Mouse (Mus musculus): ENCODE results near the gene Pign.
A peak's percentile ranks its signal among the peaks of the same experiment; 100 is the strongest.

Gene Pign

DNA sequence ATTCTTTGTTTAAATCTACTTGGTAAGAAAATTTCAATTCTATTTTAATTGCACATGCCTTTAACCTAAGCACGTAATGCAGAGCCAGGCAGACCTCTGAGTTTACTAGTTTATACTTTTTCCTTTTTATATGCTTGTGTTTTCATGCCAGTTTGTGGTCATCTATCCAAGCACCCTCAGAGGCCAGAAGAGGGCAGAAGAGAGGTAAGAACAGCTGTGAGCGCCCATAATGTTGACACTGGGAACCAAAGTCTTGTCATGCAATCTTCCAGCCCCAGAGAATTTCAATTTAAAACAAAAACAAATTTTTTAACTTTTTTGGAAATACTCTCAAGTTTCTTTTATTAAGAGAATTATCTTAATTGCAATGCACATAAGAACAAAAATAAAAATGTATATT lies 99.7 kb downstream of the Pign start:
- no peak for DNase-seq (ENCODE audit: low spot score)

DNA sequence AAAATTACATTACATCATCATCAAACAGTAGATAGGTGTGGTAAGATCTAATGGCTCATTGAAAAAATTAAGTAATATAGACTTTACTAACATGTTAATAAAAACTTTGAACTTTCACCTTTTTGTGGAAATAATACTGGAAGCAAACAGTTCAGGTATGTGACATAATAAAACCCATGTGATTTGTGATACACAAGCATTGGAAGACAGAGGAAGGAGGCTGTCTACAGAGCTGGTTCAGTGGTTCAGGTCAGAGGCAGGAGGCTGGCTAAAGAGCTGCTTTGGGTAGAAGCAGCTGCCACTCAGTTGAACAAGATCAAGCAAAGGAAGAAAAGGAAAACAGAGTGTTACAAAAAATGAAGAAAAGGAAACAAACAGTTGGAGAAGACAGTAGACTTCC lies 107.4 kb downstream of the Pign start:
- no peak for DNase-seq (ENCODE audit: low spot score)

DNA sequence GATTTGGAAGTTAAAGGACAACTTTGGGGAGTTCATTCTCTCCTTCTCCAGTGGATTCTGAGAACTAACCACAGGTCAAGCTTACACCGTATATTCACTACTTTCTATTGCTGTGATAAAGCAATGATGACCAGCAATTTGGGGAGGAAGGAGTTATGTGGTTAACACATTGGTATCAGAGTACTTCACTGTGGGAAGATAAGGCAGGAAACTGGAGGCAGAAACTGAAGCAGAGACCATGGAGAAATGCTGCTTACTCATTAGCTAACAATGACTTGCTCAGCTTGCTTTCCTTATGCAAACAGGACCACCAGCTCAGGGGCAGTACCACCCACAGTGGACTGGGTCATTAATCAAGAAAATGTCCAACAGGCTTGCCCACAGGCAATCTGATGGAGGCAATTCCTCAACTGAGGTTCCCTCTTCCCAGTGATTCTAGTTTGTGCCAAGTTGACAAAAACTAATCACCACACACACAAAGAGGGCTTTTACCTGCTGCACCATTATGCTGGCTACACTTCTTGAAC lies 108.2 kb downstream of the Pign start:
- DNase-seq (ENCODE audit: low spot score), result no peak

DNA sequence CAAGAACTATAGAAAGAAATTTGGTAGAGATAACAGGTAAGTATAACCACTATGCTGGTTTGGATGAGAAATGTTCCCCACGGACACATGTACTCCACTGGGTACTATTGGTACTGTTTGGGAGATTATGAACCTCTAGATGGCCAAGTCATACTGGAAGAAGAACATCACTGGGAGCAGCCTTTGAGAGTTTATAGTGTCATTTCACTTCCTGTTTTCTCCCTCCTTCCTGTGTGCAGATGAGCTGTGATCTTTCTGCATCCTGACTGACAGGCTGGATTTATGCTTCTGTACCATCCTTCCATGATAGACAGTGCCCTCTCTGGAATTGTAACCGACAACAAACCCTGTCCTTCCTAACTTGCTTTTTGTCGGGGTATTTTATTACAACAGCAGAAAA lies 110.3 kb downstream of the Pign start:
- no peak for DNase-seq (ENCODE audit: low spot score)

DNA sequence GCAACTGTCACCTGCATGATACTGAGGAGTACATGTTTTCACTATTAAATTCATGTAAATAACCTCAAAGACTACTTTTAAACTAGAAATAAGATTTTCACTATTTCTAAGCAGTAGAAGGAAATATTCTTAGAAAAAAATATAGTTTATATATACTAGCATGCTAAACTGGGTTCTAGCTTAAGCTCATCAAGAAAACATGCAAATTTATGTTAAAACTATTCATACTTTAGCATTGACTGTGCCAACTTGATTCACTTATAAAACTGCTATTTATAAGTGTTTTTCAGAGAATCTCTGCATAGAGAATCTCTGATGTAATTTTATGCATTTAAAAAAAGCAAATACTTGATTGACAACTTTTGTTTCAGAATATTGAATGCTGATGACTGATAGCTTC lies 113.3 kb downstream of the Pign start:
- DNase-seq (ENCODE audit: low spot score), result no peak

DNA sequence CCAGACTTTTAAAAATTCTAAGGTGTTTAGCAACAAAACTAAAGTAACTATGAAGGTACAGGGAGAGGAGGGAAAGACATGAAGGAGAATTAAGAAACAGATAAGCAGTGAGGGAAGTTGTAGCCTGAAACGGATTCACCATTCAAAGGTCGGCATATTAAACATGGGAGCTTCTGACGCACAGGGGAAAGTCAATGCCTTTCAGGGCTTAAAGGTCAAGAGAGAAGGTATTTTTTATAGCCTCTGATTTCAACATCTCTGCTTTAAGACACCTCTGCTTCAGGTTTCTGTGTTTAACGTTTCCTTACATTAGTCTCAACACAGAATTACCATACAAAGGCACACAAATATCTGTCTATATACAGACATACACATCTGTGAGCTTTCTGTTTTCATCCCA lies 113.8 kb downstream of the Pign start:
- DNase-seq (ENCODE audit: low spot score), result no peak

DNA sequence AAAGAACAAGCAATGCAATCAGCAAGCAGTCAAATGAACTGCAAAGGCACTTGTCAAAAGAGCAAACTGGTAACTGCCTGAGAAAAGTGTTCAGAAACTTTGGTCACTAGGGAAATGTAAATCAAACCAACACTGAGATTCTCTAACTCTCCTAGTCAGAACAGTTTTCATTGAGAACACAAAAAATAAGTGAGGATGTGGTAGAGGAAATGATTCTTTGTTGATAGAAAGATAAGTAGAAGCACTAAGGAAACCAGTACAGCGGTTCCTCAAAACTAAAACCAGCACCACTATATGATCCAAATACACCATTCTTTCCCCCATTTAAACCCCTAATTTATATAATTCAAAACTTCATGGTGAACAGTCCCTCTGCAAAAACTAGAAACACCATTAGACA lies 120.4 kb downstream of the Pign start:
- DNase-seq (ENCODE audit: low spot score), result no peak

DNA sequence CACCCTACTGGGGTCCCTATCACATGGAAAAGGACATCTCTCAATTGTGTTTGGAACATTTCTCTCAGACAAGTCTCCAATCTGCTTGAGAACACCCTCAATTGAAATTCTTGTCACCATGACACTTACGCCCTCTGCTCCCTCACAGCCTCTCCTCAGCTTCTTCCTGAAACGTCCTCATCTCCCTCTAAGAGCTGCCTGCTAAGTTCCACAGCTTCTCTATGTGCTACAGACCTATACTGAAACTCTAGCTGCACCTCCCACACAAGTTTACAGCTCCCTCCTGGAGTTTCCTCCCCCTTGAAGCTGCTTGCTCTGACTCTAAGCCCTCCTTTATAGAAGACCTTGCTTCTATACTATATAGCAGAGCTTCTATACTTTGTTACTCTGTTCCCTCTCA lies 139.7 kb downstream of the Pign start:
- no peak for DNase-seq (ENCODE audit: low spot score)

DNA sequence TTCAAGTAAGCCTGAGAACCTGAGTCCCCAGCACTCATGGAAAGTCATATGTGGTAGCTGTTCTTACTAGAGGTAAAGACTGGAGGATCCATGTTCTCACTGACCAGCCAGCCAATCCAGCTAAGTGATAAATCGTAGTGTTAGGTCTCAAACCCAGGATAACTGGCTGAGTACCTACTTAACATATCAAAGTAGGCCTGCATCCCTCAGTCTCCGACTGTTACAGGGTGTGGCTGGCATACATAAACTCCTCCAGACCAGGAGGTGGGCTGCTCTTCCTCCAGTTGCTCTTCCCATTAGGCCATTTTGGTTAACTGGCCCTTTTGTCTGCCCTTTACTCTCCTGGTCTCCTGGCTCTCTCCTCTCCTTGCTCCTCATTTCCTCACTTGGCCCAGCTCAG lies 141.2 kb downstream of the Pign start:
- DNase-seq (ENCODE audit: low spot score), result no peak

DNA sequence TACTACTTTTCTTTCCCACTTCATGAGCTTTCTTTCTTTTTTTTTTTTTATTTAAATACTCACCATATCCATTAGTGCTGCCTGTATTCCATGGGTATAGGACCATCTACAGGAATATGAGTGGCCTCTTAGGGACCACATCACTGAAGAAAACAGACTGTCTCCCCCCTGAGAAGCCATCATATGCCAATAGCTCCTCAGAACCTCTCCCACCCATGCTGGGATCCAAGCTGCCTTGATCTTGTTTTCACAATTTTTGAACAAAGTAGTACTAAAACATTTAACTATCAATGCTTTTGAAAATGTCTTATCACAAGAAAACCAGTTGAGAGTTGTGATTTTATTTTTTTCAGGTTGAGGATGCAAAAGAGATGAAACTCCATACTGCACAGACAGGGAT lies 145.4 kb downstream of the Pign start:
- DNase-seq (ENCODE audit: low spot score), result no peak

DNA sequence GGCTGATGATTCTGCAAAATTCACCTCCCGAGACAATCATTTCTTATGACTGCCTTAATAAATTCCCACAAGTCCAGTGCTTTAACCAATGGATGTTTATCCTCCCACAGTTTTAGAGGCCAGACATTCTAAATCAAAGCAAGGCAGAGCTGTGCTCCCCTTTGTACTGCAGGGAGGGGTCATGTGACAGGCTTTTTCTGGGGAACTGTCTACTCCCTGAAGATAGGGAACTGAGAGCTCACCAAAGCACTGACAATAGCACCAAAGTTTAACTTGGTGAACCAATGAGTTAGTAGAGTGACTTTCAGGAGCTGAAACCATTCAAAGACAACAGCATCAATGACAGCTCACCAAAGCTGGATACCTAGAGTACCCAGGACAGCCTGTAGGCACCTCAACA lies 156.4 kb downstream of the Pign start:
- DNase-seq (ENCODE audit: low spot score), result no peak

DNA sequence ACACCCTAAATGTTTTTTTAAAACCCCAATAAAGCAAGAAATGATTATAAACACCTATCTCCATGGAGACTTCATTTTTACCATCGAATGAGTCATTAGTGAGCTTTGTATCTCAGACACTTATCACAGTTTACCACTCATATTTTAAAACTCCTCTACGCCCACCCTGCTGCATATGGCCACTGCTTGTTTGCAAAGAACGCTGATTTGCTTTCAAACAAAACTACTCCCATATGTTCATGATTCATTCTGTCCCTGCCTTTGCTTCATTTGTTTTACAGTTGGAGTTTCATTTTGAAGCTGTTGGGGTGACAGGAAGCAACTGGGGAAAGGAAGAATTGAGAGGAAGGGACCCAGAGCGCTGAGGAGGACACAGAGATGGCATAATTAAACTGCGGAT lies 170.9 kb downstream of the Pign start:
- peak; percentile 12 for DNase-seq (ENCODE audit: low spot score)

DNA sequence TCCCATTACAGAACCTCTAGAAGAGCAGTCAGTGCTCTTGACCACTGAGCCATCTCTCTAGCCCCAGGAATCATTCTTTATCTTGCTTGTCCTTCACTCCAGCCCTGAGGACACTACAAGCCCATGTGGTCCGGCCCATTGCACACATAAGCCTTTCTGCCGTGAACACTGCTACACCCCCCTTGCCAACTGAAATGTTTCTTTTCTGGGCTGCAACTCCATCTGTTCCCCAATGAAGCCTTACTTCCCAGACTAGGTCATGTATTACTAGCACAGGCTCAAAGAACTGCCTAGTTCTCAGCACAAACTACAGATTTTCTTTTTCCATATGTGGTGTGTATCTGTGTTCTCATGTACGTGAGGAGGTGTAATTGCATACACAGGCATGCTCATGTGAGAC lies 174.0 kb downstream of the Pign start:
- no peak for DNase-seq (ENCODE audit: low spot score)

DNA sequence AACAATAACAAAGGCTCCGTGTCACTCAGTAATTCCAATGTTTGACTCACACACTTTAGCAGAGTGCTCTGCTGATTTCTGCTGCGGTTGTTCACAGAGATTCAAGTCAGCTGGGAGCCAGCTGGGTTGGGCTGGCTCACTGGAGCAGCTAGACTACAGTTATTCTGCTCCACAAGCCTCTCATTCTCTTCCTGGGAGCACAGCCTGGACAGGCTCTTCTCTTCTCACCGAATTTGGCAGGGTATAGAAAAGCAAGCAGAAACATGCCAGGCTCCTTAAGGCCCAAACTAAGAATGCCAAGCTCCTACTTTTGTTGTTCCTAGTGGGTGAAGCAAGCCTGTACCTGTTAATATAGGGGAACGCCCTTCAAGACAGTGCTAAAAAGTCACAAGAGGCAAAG lies 176.4 kb downstream of the Pign start:
- no peak for DNase-seq (ENCODE audit: low spot score)

Measured in left cerebral cortex, adult 11 months (tissue).